Mouse (Mus musculus): ENCODE measurements around the gene Taf6.

Taf6 gene

DNA sequence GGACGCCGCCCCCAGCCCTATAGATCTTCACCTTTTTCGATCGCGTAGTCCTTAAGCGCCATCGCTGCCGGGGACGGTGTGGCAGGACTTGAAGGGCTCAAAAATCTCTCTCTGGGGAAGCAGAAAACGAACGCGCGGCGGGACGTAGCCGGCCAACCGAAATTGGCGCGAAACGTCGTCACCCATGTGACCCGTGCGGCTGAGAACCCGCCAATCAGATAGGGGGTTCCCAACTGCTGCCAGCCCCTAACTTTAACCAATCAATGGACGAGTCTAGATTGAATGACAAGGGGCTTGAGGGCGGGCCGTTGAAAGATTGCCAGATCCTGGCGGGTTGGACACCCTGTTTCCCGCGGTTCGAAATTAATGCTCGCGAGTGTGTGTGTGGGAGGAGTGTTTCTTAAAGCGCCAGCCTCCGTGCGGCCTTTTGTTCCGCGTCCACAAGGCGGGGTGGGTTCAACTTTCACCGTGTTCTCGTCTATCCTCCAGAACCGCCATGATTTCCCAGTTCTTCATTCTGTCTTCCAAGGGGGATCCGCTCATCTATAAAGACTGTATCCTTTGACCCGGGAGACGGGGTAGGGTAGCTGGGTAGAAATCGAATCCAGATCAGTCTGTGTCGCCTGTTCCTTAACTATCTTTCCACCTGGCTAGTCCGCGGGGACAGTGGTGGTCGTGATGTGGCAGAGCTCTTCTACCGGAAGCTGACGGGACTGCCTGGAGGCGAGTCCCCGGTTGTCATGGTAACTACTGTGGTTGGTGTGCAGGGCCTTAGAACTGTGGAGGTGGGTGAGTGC, 15.4 kb downstream of the Taf6 start, which contains the start of the genes Ap4m1 and Mcm7:
Ap4m1 (plus strand) TSS at position 308 of the 797 bp plus-strand sequence.
Mcm7 (minus strand) TSS at position 728 of the 797 bp plus-strand sequence.
- peak; percentile 99 for DNase-seq (ENCODE audit: low read depth)

DNA sequence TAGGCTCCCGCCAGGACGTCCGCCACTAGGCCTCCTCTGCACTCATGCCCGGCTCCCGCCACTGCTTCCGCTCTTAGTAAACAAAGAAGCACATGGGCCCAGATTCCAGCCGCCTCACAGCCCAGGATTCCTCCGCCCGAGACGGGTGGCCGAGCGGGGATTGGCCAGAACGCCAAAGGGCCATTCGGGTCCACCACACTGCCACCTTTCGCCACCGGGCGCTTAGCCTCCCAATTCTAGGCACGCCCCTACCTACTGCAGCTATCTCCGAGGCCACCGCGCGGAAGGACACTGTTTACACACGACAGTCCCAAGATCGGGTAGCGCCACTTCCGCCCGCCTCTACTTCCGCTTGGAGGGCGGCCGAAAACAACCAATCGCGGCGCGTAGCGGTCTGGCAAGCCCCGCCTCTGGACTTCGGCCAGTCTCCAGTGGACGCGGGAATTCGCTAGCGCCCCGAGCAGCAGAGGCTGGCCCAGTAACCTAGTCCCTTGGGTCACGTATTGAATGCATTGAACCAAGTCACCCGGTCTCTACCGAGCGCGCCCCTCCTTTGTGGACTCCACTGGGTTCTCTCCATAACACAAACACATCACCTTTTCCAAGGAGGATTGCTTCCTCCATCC, 16.2 kb downstream of the Taf6 start:
- DNase-seq (ENCODE audit: low read depth), result peak; percentile 97

DNA sequence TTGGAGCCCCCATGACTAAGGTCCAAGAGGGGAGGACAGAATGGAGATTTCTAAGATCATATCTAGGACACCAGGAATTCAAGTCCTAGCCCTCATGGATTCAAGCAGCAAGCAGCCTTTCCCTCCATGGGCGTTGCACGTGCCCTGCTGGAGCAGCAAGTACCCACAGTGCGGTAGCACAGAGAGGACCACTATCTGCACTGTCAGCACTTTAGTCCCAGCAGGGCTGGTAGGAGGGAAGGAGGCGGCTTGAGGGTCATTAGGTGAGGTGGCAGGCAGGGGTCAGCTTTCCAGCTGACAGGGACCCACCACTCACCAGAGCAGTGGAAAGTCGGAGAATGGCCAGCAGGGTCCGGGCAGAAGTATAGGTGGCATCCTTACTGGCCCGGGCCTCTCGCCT, 21.7 kb downstream of the Taf6 start:
- DNase-seq (ENCODE audit: low read depth), result no peak

DNA sequence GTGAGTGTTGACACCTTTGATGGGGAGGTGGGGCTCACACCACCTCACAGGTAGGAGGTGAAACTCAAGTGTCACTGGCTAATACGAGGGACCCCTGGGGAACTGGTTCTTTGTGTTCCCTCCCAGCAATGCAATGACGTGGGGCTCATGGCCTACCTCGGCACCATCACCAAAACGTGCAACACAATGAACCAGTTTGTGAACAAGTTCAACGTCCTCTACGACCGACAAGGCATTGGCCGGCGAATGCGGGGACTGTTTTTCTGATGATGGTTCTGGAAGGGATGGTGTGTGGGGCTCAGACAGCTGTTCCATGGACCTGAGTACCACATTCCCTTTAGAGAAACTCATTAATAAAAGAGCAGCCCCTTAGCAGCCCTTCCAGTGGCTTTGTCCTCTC, 23.6 kb downstream of the Taf6 start:
- DNase-seq (ENCODE audit: low read depth), result no peak

DNA sequence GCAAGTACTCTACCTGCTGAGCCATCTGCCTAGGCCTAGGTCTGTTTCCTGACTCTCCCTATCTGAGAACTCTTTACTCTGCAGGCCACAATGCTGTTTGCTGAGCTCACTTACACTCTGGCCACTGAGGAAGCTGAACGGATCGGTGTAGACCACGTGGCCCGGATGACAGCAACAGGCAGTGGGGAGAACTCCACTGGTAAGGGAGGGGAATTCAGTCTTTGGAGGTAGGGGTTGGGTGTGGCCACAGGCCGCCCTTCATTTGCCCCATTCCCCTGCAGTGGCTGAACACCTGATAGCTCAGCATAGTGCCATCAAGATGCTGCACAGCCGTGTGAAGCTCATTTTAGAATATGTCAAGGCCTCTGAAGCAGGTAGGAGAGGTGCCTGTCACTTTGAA, 24.2 kb downstream of the Taf6 start:
- no peak for DNase-seq (ENCODE audit: low read depth)

DNA sequence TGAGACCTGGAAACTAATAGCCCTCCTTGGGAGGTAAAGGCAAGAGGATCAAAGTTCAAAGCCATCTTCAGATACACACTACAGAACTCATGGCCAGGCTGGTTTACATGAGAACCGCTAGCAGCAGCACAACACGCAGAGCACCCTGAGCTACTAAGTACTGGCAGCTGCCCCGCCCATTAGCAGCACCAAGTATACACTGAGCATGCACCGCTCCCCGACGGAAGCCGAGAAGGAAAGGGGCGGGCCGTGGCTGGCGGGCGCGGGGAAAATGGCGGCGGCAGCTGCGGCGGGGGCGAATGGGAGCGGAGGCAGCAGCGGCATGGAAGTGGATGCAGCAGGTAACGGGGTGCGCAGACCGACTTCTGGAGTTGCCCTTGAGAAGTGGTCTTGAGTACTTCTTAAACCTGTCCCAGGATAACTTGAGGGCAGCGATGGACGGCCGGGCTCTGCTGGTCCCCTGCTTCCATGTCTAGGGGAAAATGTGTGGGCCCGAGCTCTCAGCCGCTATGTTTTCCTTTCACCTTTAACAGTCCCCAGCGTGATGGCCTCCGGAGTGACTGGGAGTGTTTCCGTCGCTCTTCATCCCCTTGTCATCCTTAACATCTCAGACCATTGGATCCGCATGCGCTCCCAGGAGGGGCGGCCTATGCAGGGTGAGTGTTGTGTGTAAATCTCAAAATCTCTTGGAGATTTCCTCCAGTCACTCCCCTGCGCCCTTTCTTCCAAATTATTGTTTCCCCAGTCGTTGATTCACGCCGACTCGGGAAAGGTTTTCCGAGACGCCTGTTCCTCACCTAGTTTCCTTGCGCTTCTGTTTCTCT, 26.2 kb downstream of the Taf6 start, which contains the start of gene Cops6:
Cops6 (plus strand) TSS at position 230 of the 824 bp plus-strand sequence.
- peak; percentile 95 for DNase-seq (ENCODE audit: low read depth)

DNA sequence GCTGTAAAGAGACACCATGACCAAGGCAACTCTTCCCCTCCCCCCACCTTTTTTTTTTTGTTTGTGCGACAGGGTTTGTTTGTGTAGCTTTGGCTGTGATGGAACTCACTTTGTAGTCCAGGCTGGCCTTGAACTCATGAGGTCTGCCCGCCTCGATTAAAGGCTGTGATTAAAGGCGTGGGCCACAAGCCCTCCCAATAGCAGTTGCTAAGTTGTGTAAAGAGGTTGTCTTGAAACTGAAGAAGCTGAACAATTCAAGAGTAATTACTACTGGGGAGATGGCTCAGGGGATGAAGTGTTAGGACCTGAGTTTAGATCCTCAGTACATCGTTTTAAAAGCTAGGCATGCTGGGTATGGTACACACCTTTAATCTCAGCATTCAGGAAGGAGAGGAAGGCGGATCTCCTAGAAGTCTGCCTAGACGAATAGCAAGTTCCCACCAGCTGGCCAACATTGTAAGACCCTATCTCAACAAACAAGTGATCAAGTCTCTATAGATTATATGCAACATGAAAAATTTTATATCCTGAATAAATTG, 27.0 kb downstream of the Taf6 start:
- DNase-seq (ENCODE audit: low read depth), result no peak

DNA sequence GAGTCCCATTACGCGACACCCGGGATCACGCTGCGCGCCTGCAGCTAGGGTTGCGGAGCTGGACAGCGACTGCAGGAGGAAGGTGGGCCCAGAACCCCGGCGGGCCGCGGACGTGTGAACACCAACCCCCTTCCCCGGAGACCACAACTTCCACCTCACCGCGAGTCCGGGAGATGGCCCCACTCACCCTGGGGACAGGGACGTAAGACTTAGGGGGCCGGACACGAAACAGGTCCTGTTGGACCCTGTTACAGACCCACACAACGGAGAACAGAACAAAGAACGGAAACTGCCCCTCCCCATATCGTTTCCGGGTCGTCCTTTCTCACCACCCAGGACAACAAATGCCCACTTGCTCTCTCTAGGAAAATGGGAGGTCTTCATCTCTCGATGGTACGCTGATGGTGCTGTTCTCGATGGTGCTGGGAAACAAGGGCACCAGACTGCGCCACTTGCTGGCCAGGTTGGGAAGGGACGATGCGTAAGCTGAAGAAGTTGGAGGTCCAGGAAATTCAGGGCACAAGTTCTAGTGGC, 31.7 kb downstream of the Taf6 start, which contains the start of gene Zfp113:
Zfp113 (minus strand) TSS at position 302 of the 534 bp plus-strand sequence.
- DNase-seq (ENCODE audit: low read depth), result peak; percentile 97

DNA sequence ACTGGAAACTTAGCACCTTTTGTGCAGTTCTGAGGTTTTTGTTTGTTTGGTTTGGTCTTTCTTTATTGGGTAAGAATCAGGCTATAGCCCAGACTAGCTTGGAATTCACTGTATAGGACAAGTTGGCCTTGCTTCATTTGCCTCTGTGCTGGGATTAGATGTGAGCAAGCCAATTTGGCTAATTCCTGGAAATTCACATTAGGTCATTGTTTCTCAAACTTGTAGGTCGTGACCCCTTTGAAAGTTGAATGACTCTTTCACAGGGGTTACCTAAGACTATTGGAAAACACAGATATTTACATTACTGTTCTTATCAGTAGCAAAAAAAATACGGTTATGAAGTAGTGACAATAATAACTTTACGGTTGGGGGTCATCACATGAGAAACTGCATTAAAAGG, 32.9 kb downstream of the Taf6 start:
- DNase-seq (ENCODE audit: low read depth), result no peak

DNA sequence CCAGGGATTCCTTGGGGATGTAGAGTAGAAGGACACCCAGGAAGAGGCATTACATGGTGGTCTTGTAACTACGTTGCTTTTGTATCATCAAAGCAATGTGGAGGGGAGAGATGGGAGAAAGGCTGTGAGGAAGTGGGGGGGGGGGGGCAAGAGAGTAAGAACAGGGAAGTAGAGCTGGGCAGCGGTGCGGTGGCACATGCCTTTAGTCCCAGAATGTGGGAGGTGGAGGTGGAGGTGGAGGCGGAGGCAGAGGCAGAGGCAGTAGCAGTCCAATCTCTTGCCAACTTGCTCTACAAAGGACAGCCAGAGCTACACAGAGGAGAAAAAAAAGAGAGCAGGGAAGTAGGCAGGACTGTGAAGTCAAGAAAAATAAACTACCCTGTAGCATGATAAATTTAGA, 48.7 kb downstream of the Taf6 start:
- DNase-seq (ENCODE audit: low read depth), result no peak

DNA sequence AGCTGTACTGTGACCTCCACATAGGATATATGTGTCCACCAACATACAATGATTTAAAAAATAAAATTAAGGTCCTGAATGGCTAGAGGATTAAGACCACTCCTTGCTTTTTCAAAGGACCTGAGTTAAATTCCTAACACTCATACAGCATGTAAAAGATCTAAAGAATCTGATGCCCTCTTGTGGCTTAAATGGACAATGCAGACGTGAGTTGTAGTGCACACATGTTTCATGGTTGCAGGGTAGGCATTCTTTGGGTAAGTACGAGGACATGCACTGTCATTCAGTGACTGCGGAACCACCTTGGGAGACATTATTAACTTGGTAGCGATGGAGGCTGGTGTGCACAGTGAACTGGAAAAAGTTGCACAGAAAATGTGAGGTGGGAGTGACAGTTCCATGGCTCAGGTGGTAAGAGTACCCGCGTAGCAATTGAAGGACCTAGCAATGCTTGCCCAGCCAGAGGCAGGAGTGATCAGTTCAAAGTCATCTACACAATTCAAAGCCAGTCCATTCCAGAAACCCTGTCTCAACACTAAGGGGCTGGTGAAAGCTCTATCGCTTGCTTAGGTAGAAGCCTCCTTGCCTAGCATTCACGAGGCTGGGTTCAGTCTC, 49.2 kb downstream of the Taf6 start:
- peak; percentile 79 for DNase-seq (ENCODE audit: low read depth)

DNA sequence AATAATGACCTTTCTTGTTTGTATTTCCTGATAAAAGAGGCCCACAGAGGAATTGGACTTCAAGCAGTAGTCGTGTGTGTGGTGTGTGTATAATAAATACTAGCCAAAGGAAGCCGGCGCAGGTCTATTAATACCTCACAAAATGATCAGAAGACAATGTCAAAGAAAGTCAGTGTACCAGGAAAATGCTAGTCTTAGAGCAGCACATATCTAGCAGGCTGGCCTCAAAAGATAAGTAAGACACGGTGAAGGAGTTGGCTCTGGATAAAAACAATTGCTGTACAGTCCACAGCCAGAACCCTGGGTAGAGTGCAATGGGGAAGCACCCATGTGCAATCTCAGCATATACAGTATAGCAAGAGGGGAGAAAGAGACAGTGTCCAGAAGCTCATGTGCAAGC, 50.0 kb downstream of the Taf6 start:
- DNase-seq (ENCODE audit: low read depth), result no peak

DNA sequence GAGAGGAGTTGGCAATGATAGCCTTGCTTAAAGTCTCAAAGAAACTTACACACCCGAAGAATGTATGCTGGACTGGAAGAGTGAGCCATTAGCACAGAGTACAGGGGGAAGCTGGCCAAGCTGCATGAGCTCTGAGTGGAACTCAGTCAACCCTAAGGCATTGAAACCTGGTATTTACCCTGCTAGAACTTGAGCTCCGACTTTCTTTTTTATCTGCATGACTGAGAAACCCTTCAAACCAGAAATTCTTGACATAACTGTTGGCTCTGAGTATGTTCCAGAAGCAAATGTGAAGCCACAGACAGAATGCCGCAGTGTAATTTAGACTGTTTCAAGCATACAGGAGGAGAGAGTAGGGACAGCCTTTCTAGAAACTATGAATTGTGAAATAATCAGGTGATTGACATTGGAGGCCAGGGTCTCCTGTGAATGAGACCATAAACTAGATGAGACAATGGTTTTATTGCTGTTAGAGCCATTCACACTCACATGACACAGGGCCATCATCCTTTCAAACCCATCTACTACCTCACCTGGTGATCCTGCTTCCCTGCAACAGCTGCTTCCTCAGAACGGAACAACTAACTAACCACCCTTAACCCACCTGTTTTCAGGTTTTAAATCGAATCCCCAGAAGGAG, 54.7 kb downstream of the Taf6 start:
- no peak for DNase-seq (ENCODE audit: low read depth)

Measured in NIH3T3 (cell line).